Mouse (Mus musculus) embryonic facial prominence, embryonic 15.5 days (tissue): ENCODE results near the gene Rab21. TPM values are rescaled to one million over a fixed set of nuclear protein-coding genes. Genes with fewer than 3 reads are reported as not detected.

Experiments
- ATAC-seq: fragments of 200-750 bp; cut with Nextera tagmentation; 2 replicates; pipeline ENCODE4 v1.8.0; 2017; ENCODE audit warnings: low read depth, moderate TSS enrichment; ENCODE audit not compliant: insufficient number of reproducible peaks, low FRiP score, low TSS enrichment
- H3K27ac ChIP-seq: fragments of 300-500 bp; sonication (generic); replicated peaks from 2 replicates; pipeline ENCODE4 v1.5.1; 2015; ENCODE audit warnings: mild to moderate bottlenecking, inconsistent platforms
- H3K27me3 ChIP-seq: fragments of 300-500 bp; sonication (generic); 2 replicates; pipeline ENCODE4 v1.6.1; 2015; ENCODE audit warnings: inconsistent platforms
- H3K36me3 ChIP-seq: fragments of 300-500 bp; sonication (generic); 2 replicates; pipeline ENCODE4 v1.6.1; 2015; ENCODE audit warnings: mild to moderate bottlenecking, inconsistent platforms
- H3K4me1 ChIP-seq: fragments of 300-500 bp; sonication (generic); 2 replicates; pipeline ENCODE4 v1.6.1; 2015; ENCODE audit warnings: inconsistent platforms
- H3K4me2 ChIP-seq: fragments of 300-500 bp; sonication (generic); replicated peaks from 2 replicates; pipeline ENCODE4 v1.6.1; 2015; ENCODE audit warnings: mild to moderate bottlenecking, inconsistent platforms
- H3K4me3 ChIP-seq: fragments of 300-500 bp; sonication (generic); replicated peaks from 2 replicates; pipeline ENCODE4 v1.5.1; 2015; ENCODE audit warnings: mild to moderate bottlenecking, inconsistent platforms
- H3K9ac ChIP-seq: fragments of 300-500 bp; sonication (generic); 2 replicates; pipeline ENCODE4 v1.6.1; 2015; ENCODE audit warnings: inconsistent platforms
- H3K9me3 ChIP-seq: fragments of 300-500 bp; sonication (generic); replicated peaks from 2 replicates; pipeline ENCODE4 v1.6.1; 2016; ENCODE audit warnings: inconsistent platforms
- WGBS: fragments of 180-500 bp; shearing (Covaris S2); methylation state at CpG from one replicate; pipeline ENCODE4 v1.1.7; 2015; 5-methylcytosine and 5-hydroxymethylcytosine counted together
- polyA plus RNA-seq: library from polyadenylated mRNA; unstranded; fragments of >200 nt; fragmentation: Nextera tagmentation; extraction: Ambion mirVana; gene quantifications from 2 replicates; pipeline ENCODE4 v1.2.1, GENCODE M21; 2015

Gene Rab21
- polyA plus RNA-seq, 1 experiment from 2014 or later: 4.6 TPM

GRCm38 (mm10) chr10:115349029-115349428 lies 33.6 kb upstream of the Rab21 start:
- 67% methylated on average over 10 of the region's 10 CpGs for WGBS
- no peak overlapping the region for H3K27ac ChIP-seq
- ATAC-seq: peak; percentile 57; the same call in 1 of the 2 replicates
- no peak overlapping the region for H3K4me3 ChIP-seq
- no peaks in the 10 kb centered on the region for H3K9me3 ChIP-seq
- no peaks in the 10 kb centered on the region; the same call in 1 of the 2 replicates for H3K4me1 ChIP-seq
- H3K9ac ChIP-seq: no peak overlapping the region
- no peaks in the 10 kb centered on the region; the same call in 1 of the 2 replicates for H3K36me3 ChIP-seq
- H3K4me2 ChIP-seq: no peak overlapping the region
- no peaks in the 10 kb centered on the region for H3K27me3 ChIP-seq

GRCm38 (mm10) chr10:115348131-115348530 lies 32.7 kb upstream of the Rab21 start:
- no peaks in the 10 kb centered on the region for H3K9me3 ChIP-seq
- H3K27me3 ChIP-seq: no peaks in the 10 kb centered on the region
- 81% methylated on average over 6 of the region's 6 CpGs for WGBS
- peaks cover 2% of the 10 kb centered on the region; the same call in 1 of the 2 replicates for H3K36me3 ChIP-seq
- no peak for ATAC-seq
- H3K27ac ChIP-seq: no peak overlapping the region
- no peak overlapping the region for H3K4me3 ChIP-seq
- no peaks in the 10 kb centered on the region; the same call in 1 of the 2 replicates for H3K4me1 ChIP-seq
- no peak overlapping the region for H3K4me2 ChIP-seq
- no peak overlapping the region for H3K9ac ChIP-seq

- Histone ChIP-seq H3K36me3 (peaks cover 16% of the 10 kb centered on the region), H3K4me1 (no peaks in the 10 kb centered on the region; the same call in 1 of the 2 replicates), H3K27me3 (no peaks in the 10 kb centered on the region), H3K27ac (no peak overlapping the region), H3K9me3 (no peaks in the 10 kb centered on the region), H3K9ac (no peak overlapping the region), H3K4me3 (no peak overlapping the region), H3K4me2 (no peak overlapping the region)
- no peak for ATAC-seq
These were observed 31.1 kb upstream of the Rab21 start for GRCm38 (mm10) chr10:115346444-115346843.

GRCm38 (mm10) chr10:115342771-115343425 lies 27.5 kb upstream of the Rab21 start:
- H3K9ac ChIP-seq: no peak overlapping the region
- H3K4me2 ChIP-seq: no peak overlapping the region
- H3K27me3 ChIP-seq: no peaks in the 10 kb centered on the region
- ATAC-seq: no peak
- no peak overlapping the region for H3K27ac ChIP-seq
- H3K4me1 ChIP-seq: no peaks in the 10 kb centered on the region
- no peaks in the 10 kb centered on the region for H3K9me3 ChIP-seq
- no peak overlapping the region for H3K4me3 ChIP-seq
- WGBS: 80% methylated on average over 4 of the region's 4 CpGs
- H3K36me3 ChIP-seq: peaks cover 20% of the 10 kb centered on the region

- H3K36me3 ChIP-seq: peaks cover 20% of the 10 kb centered on the region
- no peak overlapping the region for H3K27ac ChIP-seq
- H3K4me1 ChIP-seq: no peaks in the 10 kb centered on the region
- H3K4me2 ChIP-seq: no peak overlapping the region
- no peak overlapping the region for H3K9ac ChIP-seq
- no peak overlapping the region for H3K4me3 ChIP-seq
- no peak for ATAC-seq
- 93% methylated on average over 7 of the region's 7 CpGs for WGBS
- no peaks in the 10 kb centered on the region for H3K27me3 ChIP-seq
- H3K9me3 ChIP-seq: no peaks in the 10 kb centered on the region
These were observed 24.5 kb upstream of the Rab21 start for GRCm38 (mm10) chr10:115339820-115340328.

GRCm38 (mm10) chr10:115336901-115337300 lies 21.5 kb upstream of the Rab21 start:
- H3K9me3 ChIP-seq: no peaks in the 10 kb centered on the region
- no peak overlapping the region for H3K4me3 ChIP-seq
- H3K4me1 ChIP-seq: no peaks in the 10 kb centered on the region
- H3K27me3 ChIP-seq: no peaks in the 10 kb centered on the region
- WGBS: 77% methylated on average over 4 of the region's 4 CpGs
- no peak for ATAC-seq
- H3K9ac ChIP-seq: no peak overlapping the region
- peaks cover 8% of the 10 kb centered on the region; the same call in 1 of the 2 replicates for H3K36me3 ChIP-seq
- H3K4me2 ChIP-seq: no peak overlapping the region
- no peak overlapping the region for H3K27ac ChIP-seq

- Histone ChIP-seq H3K4me3 (no peak overlapping the region), H3K27ac (no peak overlapping the region), H3K9ac (no peak overlapping the region), H3K27me3 (no peaks in the 10 kb centered on the region), H3K4me2 (no peak overlapping the region), H3K9me3 (no peaks in the 10 kb centered on the region), H3K4me1 (no peaks in the 10 kb centered on the region), H3K36me3 (no peaks in the 10 kb centered on the region)
- no peak for ATAC-seq
- WGBS: 60% methylated on average over 9 of the region's 9 CpGs
These were observed 18.1 kb upstream of the Rab21 start for GRCm38 (mm10) chr10:115333528-115333927.

- no peak for ATAC-seq
- 61% methylated on average over 4 of the region's 4 CpGs for WGBS
These were observed 17.6 kb upstream of the Rab21 start for GRCm38 (mm10) chr10:115332997-115333396.

GRCm38 (mm10) chr10:115332420-115332952 lies 17.1 kb upstream of the Rab21 start:
- Histone ChIP-seq H3K27me3 (no peaks in the 10 kb centered on the region), H3K4me2 (no peak overlapping the region), H3K27ac (no peak overlapping the region), H3K36me3 (no peaks in the 10 kb centered on the region), H3K9me3 (no peaks in the 10 kb centered on the region), H3K4me3 (no peak overlapping the region), H3K4me1 (no peaks in the 10 kb centered on the region), H3K9ac (no peak overlapping the region)
- no peak for ATAC-seq
- 60% methylated on average over 8 of the region's 8 CpGs for WGBS

More at GRCm38 (mm10) chr10:115332997-115333396, 17.6 kb upstream of the Rab21 start:
- Histone ChIP-seq H3K27ac (no peak overlapping the region), H3K9ac (no peak overlapping the region), H3K4me2 (no peak overlapping the region), H3K27me3 (no peaks in the 10 kb centered on the region), H3K4me3 (no peak overlapping the region), H3K9me3 (no peaks in the 10 kb centered on the region), H3K4me1 (no peaks in the 10 kb centered on the region), H3K36me3 (no peaks in the 10 kb centered on the region)

- no peak for ATAC-seq
- no peaks in the 10 kb centered on the region for H3K27me3 ChIP-seq
- no peaks in the 10 kb centered on the region for H3K4me1 ChIP-seq
- H3K4me2 ChIP-seq: no peak overlapping the region
- no peak overlapping the region for H3K4me3 ChIP-seq
- H3K9me3 ChIP-seq: no peaks in the 10 kb centered on the region
- no peaks in the 10 kb centered on the region for H3K36me3 ChIP-seq
- WGBS: 74% methylated on average over 3 of the region's 3 CpGs
- H3K27ac ChIP-seq: no peak overlapping the region
- H3K9ac ChIP-seq: no peak overlapping the region
These were observed 13.7 kb upstream of the Rab21 start for GRCm38 (mm10) chr10:115329010-115329530.

GRCm38 (mm10) chr10:115328514-115328913 lies 13.1 kb upstream of the Rab21 start:
- Histone ChIP-seq H3K27ac (no peak overlapping the region), H3K4me3 (no peak overlapping the region), H3K4me2 (no peak overlapping the region), H3K27me3 (no peaks in the 10 kb centered on the region), H3K9ac (no peak overlapping the region), H3K4me1 (no peaks in the 10 kb centered on the region), H3K9me3 (no peaks in the 10 kb centered on the region), H3K36me3 (no peaks in the 10 kb centered on the region)
- no peak for ATAC-seq
- 60% methylated on average over 6 of the region's 6 CpGs for WGBS
